Mouse (Mus musculus) midbrain, postnatal 0 days (tissue): Measurements from ENCODE around the gene Mlh1. TPM values are rescaled to one million over a fixed set of nuclear protein-coding genes. Genes with fewer than 3 reads are reported as not detected.

Experiments
- ATAC-seq: fragments of 200-750 bp; cut with Nextera tagmentation; 2 replicates; pipeline ENCODE4 v1.8.0; 2017; ENCODE audit warnings: moderate number of reproducible peaks, mild to moderate bottlenecking, moderate TSS enrichment, moderate library complexity; ENCODE audit not compliant: low FRiP score
- DNase-seq: peaks from one replicate; pipeline ENCODE4 v3.0.0-alpha.2; 2015; ENCODE audit warnings: low spot score
- H3K27ac ChIP-seq: fragments of 300-500 bp; sonication (generic); 2 replicates; pipeline ENCODE4 v1.5.1; 2014; ENCODE audit warnings: low read depth, mild to moderate bottlenecking, low read length, mixed read lengths
- H3K27me3 ChIP-seq: fragments of 300-500 bp; sonication (generic); 2 replicates; pipeline ENCODE4 v1.6.1; 2014; ENCODE audit warnings: low read length, control low read depth, mixed read lengths; ENCODE audit not compliant: insufficient read depth
- H3K36me3 ChIP-seq: fragments of 300-500 bp; sonication (generic); 2 replicates; pipeline ENCODE4 v1.6.1; 2014; ENCODE audit warnings: low read length, control low read depth, mixed read lengths; ENCODE audit not compliant: insufficient read depth
- H3K4me1 ChIP-seq: fragments of 300-500 bp; sonication (generic); 2 replicates; pipeline ENCODE4 v1.6.1; 2014; ENCODE audit warnings: mild to moderate bottlenecking, control low read depth, antibody characterized with exemption, low read length, mixed read lengths; ENCODE audit not compliant: insufficient read depth
- H3K4me2 ChIP-seq: fragments of 300-500 bp; sonication (generic); 2 replicates; pipeline ENCODE4 v1.6.1; 2014; ENCODE audit warnings: low read depth, mild to moderate bottlenecking, low read length, mixed read lengths; ENCODE audit not compliant: poor library complexity, severe bottlenecking
- H3K4me3 ChIP-seq: fragments of 300-500 bp; sonication (generic); 2 replicates; pipeline ENCODE4 v1.5.1; 2014; ENCODE audit warnings: low read depth, mild to moderate bottlenecking, low read length, moderate library complexity
- H3K9ac ChIP-seq: fragments of 300-500 bp; sonication (generic); replicated peaks from 2 replicates; pipeline ENCODE4 v1.6.1; 2014; ENCODE audit warnings: mild to moderate bottlenecking, low read length, moderate library complexity, mixed read lengths; ENCODE audit not compliant: poor library complexity, severe bottlenecking
- H3K9me3 ChIP-seq: fragments of 300-500 bp; sonication (generic); 2 replicates; pipeline ENCODE4 v1.6.1; 2016; ENCODE audit warnings: low read length, control low read depth
- CTCF ChIP-seq: IDR thresholded peaks from 2 replicates; pipeline ENCODE4 v1.5.1; 2016; ENCODE audit warnings: antibody characterized with exemption, mild to moderate bottlenecking
- WGBS: fragments of 180-500 bp; shearing (Covaris S2); extraction: QIAGEN DNeasy Blood & Tissue Kit; methylation state at CpG from one replicate; pipeline ENCODE4 v1.1.7; 2014; 5-methylcytosine and 5-hydroxymethylcytosine counted together
- polyA plus RNA-seq: library from polyadenylated mRNA; unstranded; fragments of >200 nt; fragmentation: Nextera tagmentation; extraction: Ambion mirVana; gene quantifications from 2 replicates; pipeline ENCODE4 v1.2.1, GENCODE M21; 2015
- total RNA-seq: library from RNA; depleted of rRNA; stranded (reverse); fragments of >200 nt; gene quantifications from 2 replicates; pipeline ENCODE4 v1.2.3, GENCODE M21; 2014

Gene Mlh1
- total and polyA plus RNA-seq, 2 experiments from 2014 or later, result 12.6 to 20.4 TPM

DNA sequence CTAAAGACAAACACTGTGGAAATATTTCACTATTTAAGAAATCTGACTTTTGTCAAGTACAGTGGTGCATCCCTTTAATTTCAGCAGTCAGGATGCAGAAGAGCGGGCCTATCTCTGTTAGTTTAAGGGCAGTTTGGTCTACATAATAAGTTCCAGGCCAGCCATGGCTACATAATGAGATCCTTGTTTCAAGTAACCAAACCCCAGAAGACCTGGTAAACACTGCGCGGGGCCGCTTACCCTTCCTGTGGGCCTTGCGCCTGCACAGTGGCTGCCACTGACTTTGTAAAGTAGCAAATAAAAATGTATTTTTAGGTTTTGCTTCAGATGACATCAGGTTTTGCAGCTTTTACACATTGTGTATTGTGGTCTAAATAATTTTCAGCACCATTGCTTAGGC, 48.2 kb downstream of the Mlh1 start:
- no peak for TF ChIP-seq CTCF
- 96% methylated on average over 5 of the region's 5 CpGs for WGBS
- no peak overlapping the region for H3K4me3 ChIP-seq
- H3K4me1 ChIP-seq, result no peaks in the 10 kb centered on the region
- H3K4me2 ChIP-seq, result no peak overlapping the region
- H3K27me3 ChIP-seq, result no peaks in the 10 kb centered on the region
- H3K9me3 ChIP-seq, result no peaks in the 10 kb centered on the region
- DNase-seq, result no peak
- ATAC-seq, result no peak
- H3K36me3 ChIP-seq, result peaks cover 47% of the 10 kb centered on the region
- no peak overlapping the region for H3K27ac ChIP-seq
- no peak overlapping the region for H3K9ac ChIP-seq

DNA sequence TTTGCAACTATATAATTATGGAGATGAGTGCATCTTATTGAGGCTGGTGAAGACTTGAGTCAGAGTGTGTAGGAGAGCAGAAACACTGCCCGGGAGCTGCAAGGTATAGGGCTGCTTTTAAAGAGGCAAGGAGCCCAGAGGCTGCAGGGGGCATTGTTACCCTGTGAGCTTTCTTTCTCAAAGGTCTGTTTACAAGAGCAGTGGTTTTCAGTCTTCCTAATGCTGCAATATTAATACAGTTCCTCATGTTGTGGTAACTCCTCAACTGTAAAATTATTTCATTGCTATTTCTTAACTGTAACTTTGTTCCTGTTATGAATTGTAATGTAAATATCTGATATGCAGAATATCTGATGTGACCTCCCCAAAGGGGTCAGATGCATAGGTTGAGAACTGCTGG, 50.0 kb downstream of the Mlh1 start:
- Histone ChIP-seq H3K9me3 (no peaks in the 10 kb centered on the region), H3K4me3 (no peak overlapping the region), H3K9ac (no peak overlapping the region), H3K4me2 (no peak overlapping the region), H3K4me1 (no peaks in the 10 kb centered on the region), H3K27me3 (no peaks in the 10 kb centered on the region), H3K36me3 (peaks cover 42% of the 10 kb centered on the region), H3K27ac (no peak overlapping the region)
- no peak for DNase-seq
- no peak for ATAC-seq
- WGBS, result 90% methylated on average over 1 of the region's 1 CpGs
- TF ChIP-seq CTCF, result no peak

DNA sequence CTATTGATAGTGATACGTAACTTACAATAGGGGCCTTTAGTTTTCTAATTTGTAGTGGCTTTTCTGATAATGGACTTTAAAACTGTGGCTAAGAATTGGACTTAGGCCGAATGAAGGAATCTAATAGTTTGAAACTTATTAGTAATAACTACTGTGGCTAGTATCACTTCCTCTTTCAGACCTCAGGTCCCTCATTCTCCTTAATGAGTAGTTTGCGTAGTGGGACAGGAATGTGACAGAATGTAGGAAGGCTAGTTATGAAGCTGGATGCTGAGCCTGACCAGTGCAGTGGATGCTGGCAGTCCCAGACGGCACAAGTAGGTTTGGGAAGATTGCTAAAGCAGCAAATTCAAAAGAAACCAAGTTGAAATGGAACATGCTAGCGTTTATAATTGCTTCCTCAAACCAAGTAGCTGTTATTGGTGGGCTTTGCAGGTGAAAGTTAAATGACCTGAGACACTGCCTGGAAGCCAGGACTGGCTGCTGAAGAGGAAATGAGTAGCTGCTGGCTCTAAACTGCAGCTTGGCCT, 51.0 kb downstream of the Mlh1 start:
- H3K27ac ChIP-seq, result no peak overlapping the region
- no peaks in the 10 kb centered on the region for H3K9me3 ChIP-seq
- ATAC-seq, result no peak
- no peak overlapping the region for H3K4me3 ChIP-seq
- H3K4me1 ChIP-seq, result no peaks in the 10 kb centered on the region
- H3K27me3 ChIP-seq, result no peaks in the 10 kb centered on the region
- no peak for DNase-seq
- WGBS, result 96% methylated on average over 5 of the region's 5 CpGs
- H3K9ac ChIP-seq, result no peak overlapping the region
- H3K4me2 ChIP-seq, result no peak overlapping the region
- TF ChIP-seq CTCF, result no peak
- peaks cover 45% of the 10 kb centered on the region for H3K36me3 ChIP-seq

DNA sequence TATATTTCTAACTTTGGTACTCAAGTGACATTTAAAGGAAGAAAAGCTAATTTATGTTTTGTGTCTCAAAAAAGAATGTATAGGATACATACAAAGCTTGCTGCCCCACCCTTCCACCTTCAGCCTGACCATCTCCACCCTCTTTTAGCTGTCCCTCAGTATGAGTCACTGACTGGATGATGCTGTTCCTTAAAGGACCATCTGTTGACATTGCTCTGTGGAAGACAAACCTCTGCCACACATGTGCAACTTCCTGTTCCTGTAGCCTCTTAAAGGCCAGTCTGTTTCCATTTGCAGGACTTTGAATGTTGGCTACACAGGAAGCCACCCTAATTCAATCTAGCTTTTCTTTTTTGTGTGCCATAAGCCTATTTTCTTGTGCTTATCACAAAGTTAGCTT, 55.2 kb downstream of the Mlh1 start:
- H3K27ac ChIP-seq, result no peak overlapping the region
- no peaks in the 10 kb centered on the region for H3K9me3 ChIP-seq
- no peaks in the 10 kb centered on the region for H3K4me1 ChIP-seq
- TF ChIP-seq CTCF, result no peak
- no peak overlapping the region for H3K4me3 ChIP-seq
- H3K9ac ChIP-seq, result no peak overlapping the region
- no peak overlapping the region for H3K4me2 ChIP-seq
- ATAC-seq (no peak), DNase-seq (no peak)
- H3K27me3 ChIP-seq, result no peaks in the 10 kb centered on the region
- H3K36me3 ChIP-seq, result peaks cover 36% of the 10 kb centered on the region

DNA sequence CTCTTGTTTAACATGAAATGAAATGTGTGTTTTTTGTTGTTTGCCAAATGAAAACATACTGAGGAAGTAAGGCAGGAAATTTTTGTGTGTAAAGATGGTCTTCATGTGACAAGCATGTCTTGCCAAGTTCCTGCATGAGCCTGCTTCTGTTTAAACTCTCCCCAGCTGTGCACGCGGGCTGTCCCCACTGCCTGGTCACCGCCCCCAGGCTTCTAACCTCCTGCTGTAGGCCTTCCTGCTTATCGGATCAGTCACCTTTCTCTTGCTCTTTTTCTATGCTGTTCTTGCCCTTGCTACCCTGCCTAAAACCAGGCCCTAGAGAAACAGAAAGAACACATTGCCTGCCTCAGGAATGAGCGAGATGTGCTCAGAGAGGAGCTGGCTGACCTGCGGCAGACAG, 58.1 kb downstream of the Mlh1 start:
- Histone ChIP-seq H3K27me3 (no peaks in the 10 kb centered on the region), H3K4me3 (no peak overlapping the region), H3K9ac (no peak overlapping the region), H3K27ac (no peak overlapping the region), H3K4me1 (no peaks in the 10 kb centered on the region), H3K4me2 (no peak overlapping the region), H3K9me3 (no peaks in the 10 kb centered on the region), H3K36me3 (peaks cover 26% of the 10 kb centered on the region)
- DNase-seq (no peak), ATAC-seq (no peak)
- TF ChIP-seq CTCF, result no peak
- 77% methylated on average over 6 of the region's 6 CpGs for WGBS

DNA sequence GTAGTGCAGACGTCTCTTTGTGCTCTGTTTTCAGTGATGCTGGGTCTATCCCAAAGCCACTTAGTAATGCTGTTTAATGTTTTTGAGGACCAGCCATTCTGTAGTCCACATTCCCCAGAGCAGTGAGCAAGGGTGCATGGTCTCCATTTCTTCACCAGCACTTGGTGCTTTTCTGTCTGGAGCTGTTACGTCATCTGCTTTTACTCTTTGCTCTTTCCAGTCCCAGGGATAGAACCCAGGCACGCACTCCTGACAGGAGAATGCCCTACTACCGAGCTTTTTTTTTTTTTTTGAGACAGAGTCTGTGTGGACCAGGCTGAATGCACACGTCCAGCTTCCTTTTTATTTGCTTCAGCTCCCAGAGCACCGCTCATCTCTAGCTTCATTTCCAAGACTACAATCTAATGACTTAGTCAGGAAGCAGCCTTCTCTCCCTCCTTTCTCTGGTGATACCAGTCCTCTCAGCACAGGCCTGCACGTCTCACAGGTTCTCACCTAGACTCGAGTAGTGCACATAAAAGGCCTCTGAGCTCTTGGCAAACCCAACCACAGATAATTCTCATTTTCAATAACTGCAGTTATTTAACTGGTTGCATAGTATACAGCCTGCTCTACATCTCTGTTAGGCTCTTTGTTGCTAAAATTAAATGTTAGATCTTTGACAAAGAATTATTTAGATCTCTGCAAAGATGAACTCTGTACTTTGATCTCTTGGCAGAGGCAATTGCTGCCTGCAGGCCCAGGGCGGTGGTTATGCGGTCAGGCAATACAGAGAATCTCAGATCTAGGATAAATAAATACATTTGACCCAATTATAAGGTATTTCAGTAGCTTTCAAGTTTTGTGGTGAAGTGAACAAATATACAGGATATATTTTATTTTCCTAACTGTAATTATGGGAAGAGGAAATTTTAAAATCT, 60.2 kb downstream of the Mlh1 start:
- TF ChIP-seq CTCF, result no peak
- DNase-seq (no peak), ATAC-seq (no peak)
- 82% methylated on average over 10 of the region's 10 CpGs for WGBS
- H3K4me3 ChIP-seq, result no peak overlapping the region
- no peak overlapping the region for H3K9ac ChIP-seq
- H3K9me3 ChIP-seq, result no peaks in the 10 kb centered on the region
- no peaks in the 10 kb centered on the region for H3K4me1 ChIP-seq
- H3K36me3 ChIP-seq, result peaks cover 24% of the 10 kb centered on the region
- H3K4me2 ChIP-seq, result no peak overlapping the region
- H3K27me3 ChIP-seq, result no peaks in the 10 kb centered on the region
- no peak overlapping the region for H3K27ac ChIP-seq
